Mouse (Mus musculus): ENCODE data around the gene Rtl10.

DNA sequence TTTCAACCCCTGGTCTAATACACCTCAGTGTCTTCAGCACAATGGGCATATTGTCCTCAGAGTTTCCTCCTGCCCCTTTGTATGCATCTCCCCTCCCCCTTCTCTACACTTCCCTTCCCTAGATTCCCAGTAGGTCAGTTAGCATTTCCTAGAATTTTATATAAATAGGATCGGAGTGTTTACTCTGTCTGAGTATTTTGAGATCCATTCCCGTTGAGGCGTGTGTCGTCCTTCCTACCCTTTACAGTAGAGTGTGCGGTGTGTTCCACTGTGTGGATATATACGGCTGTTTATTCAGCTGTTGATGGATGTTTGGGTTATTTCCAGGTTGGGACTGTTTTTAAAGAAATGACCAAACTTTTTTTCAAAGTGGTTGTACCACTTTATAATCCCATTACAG is 14.8 kb downstream of the Rtl10 start:
- TF ChIP-seq TBP (IDR thresholded peaks at IDR 0.05; ENCODE audit: low read depth, low read length) = no peak
- no peak for TF ChIP-seq GATA1 (IDR thresholded peaks at IDR 0.05; ENCODE audit: low read depth, low read length)
- TF ChIP-seq MYC (IDR thresholded peaks at IDR 0.05; ENCODE audit: low read depth, low read length) = no peak
- no peak for TF ChIP-seq CTCF (IDR thresholded peaks at IDR 0.05 in 2 of 3, conservative IDR thresholded peaks at IDR 0.05 in 1 of 3; ENCODE audit: control insufficient read depth in 1 of 3, insufficient read depth in 1 of 3, low read depth in 2 of 3, low read length in 3 of 3, poor library complexity in 1 of 3, severe bottlenecking in 1 of 3)
- no peak for TF ChIP-seq TCF12 (IDR thresholded peaks at IDR 0.05; ENCODE audit: low read depth, low read length)
- TF ChIP-seq MAZ (IDR thresholded peaks at IDR 0.05; ENCODE audit: low read depth, low read length) = no peak
